Mouse (Mus musculus) liver, embryonic 14.5 days (tissue): ENCODE data around the gene Zfp704. TPM values are rescaled to one million over a fixed set of nuclear protein-coding genes. Genes with fewer than 3 reads are reported as not detected.

ENCODE experiments used
- ATAC-seq: fragments of 200-750 bp; cut with Nextera tagmentation; 2 replicates; pipeline ENCODE4 v1.8.0; 2017; ENCODE audit warnings: moderate number of reproducible peaks, mild to moderate bottlenecking, moderate library complexity; ENCODE audit not compliant: insufficient read depth
- DNase-seq, 3 experiments: peaks; one replicate each; pipeline ENCODE4 v3.0.0-alpha.2; 2012 to 2013; ENCODE audit warnings: low read depth in 3 of 3, low spot score in 3 of 3
- H3K27ac ChIP-seq: fragments of 300-500 bp; sonication (generic); 2 replicates; pipeline ENCODE4 v1.5.1; 2014; ENCODE audit warnings: moderate library complexity, mild to moderate bottlenecking, control low read depth, inconsistent platforms
- H3K27me3 ChIP-seq: fragments of 300-500 bp; sonication (generic); 2 replicates; pipeline ENCODE4 v1.6.1; 2014; ENCODE audit warnings: mild to moderate bottlenecking, low read length, moderate library complexity; ENCODE audit not compliant: control insufficient read depth, insufficient read depth
- H3K36me3 ChIP-seq: fragments of 300-500 bp; sonication (generic); replicated peaks from 2 replicates; pipeline ENCODE4 v1.6.1; 2014; ENCODE audit warnings: low read depth; ENCODE audit not compliant: control insufficient read depth, insufficient read depth
- H3K4me1 ChIP-seq, 2 experiments: fragments of 200-500 bp in 1 of 2; fragments of 300-500 bp in 1 of 2; sonication (generic) in 1 of 2; replicated peaks; 2 replicates each; pipeline ENCODE4 v1.6.1; 2012 to 2014; ENCODE audit warnings: antibody characterized with exemption in 1 of 2, inconsistent platforms in 1 of 2, low read length in 1 of 2; ENCODE audit not compliant: control insufficient read depth in 2 of 2, insufficient read depth in 2 of 2
- H3K4me2 ChIP-seq: fragments of 300-500 bp; sonication (generic); 2 replicates; pipeline ENCODE4 v1.6.1; 2014; ENCODE audit warnings: low read depth, mild to moderate bottlenecking, control low read depth, moderate library complexity
- H3K4me3 ChIP-seq, 2 experiments: fragments of 200-500 bp in 1 of 2; fragments of 300-500 bp in 1 of 2; sonication (generic) in 1 of 2; 2 replicates each; pipeline ENCODE4 v1.5.1; 2012 to 2014; ENCODE audit warnings: low read depth in 2 of 2, low read length in 2 of 2, mild to moderate bottlenecking in 2 of 2, control low read depth in 1 of 2, inconsistent platforms in 1 of 2, moderate library complexity in 1 of 2; ENCODE audit not compliant: insufficient read depth in 1 of 2
- H3K9ac ChIP-seq: fragments of 300-500 bp; sonication (generic); replicated peaks from 2 replicates; pipeline ENCODE4 v1.6.1; 2014; ENCODE audit warnings: mild to moderate bottlenecking, control low read depth, moderate library complexity
- H3K9me3 ChIP-seq: fragments of 300-500 bp; sonication (generic); 2 replicates; pipeline ENCODE4 v1.6.1; 2016; ENCODE audit warnings: low read length, mixed read lengths; ENCODE audit not compliant: control insufficient read depth
- CTCF ChIP-seq: IDR thresholded peaks from 2 replicates; pipeline ENCODE4 v1.5.1; 2016; ENCODE audit warnings: antibody characterized with exemption, low read depth, control low read depth
- EP300 ChIP-seq: IDR thresholded peaks from 2 replicates; pipeline ENCODE4 v1.6.1; 2016; ENCODE audit warnings: antibody characterized with exemption, low read depth
- WGBS: fragments of 180-500 bp; shearing (Covaris S2); extraction: QIAGEN DNeasy Blood & Tissue Kit; methylation state at CpG from one replicate; pipeline ENCODE4 v1.1.7; 2014; ENCODE audit not compliant: insufficient replicate concordance; 5-methylcytosine and 5-hydroxymethylcytosine counted together
- polyA plus RNA-seq, 2 experiments: library from polyadenylated mRNA; depleted of rRNA in 1 of 2; stranded (reverse) in 1 of 2; unstranded in 1 of 2; fragments of >200 nt; fragmentation: Nextera tagmentation in 1 of 2; extraction: Ambion mirVana in 1 of 2; gene quantifications; 2 replicates each; pipeline versions ENCODE4 v1.2.1 to v1.2.3; 2012 to 2014

Zfp704 gene
- polyA plus RNA-seq, 2 experiments: 0.94 to 1.1 TPM

GRCm38 (mm10) chr3:9425661-9426060 lies 184.2 kb downstream of the Zfp704 start:
- H3K27ac ChIP-seq: no peak overlapping the region
- WGBS: 70% methylated on average over 5 of the region's 5 CpGs

GRCm38 (mm10) chr3:9424637-9425036 lies 185.2 kb downstream of the Zfp704 start:
- no peaks in the 10 kb centered on the region for H3K9me3 ChIP-seq
- 69% methylated on average over 6 of the region's 6 CpGs for WGBS
- no peak for ATAC-seq
- DNase-seq: no peak
- no peaks in the 10 kb centered on the region for H3K4me1 ChIP-seq
- no peaks in the 10 kb centered on the region for H3K36me3 ChIP-seq
- H3K9ac ChIP-seq: no peak overlapping the region
- TF ChIP-seq EP300: no peak
- TF ChIP-seq CTCF: no peak
- H3K27me3 ChIP-seq: no peaks in the 10 kb centered on the region
- H3K27ac ChIP-seq: no peak overlapping the region
- H3K4me2 ChIP-seq: no peak overlapping the region
- no peak overlapping the region for H3K4me3 ChIP-seq

More at GRCm38 (mm10) chr3:9425661-9426060, 184.2 kb downstream of the Zfp704 start:
- Histone ChIP-seq H3K27me3 (no peaks in the 10 kb centered on the region), H3K9me3 (no peaks in the 10 kb centered on the region), H3K36me3 (no peaks in the 10 kb centered on the region), H3K4me3 (no peak overlapping the region), H3K4me2 (no peak overlapping the region), H3K9ac (no peak overlapping the region), H3K4me1 (no peaks in the 10 kb centered on the region)
- ATAC-seq: no peak
- no peak for TF ChIP-seq CTCF
- no peak for TF ChIP-seq EP300
- no peak for DNase-seq

- Histone ChIP-seq H3K27me3 (no peaks in the 10 kb centered on the region), H3K4me3 (no peak overlapping the region), H3K9ac (no peak overlapping the region), H3K27ac (no peak overlapping the region), H3K4me2 (no peak overlapping the region), H3K9me3 (no peaks in the 10 kb centered on the region), H3K36me3 (no peaks in the 10 kb centered on the region), H3K4me1 (no peaks in the 10 kb centered on the region)
- DNase-seq (no peak), ATAC-seq (no peak)
- WGBS: 70% methylated on average over 6 of the region's 6 CpGs
- TF ChIP-seq CTCF: no peak
Measured at GRCm38 (mm10) chr3:9423669-9424068, 186.2 kb downstream of the Zfp704 start.

GRCm38 (mm10) chr3:9408896-9409295 lies 201.0 kb downstream of the Zfp704 start:
- H3K9me3 ChIP-seq: no peaks in the 10 kb centered on the region
- no peak overlapping the region for H3K27ac ChIP-seq
- H3K4me3 ChIP-seq: no peak overlapping the region
- no peak for DNase-seq
- H3K9ac ChIP-seq: no peak overlapping the region
- TF ChIP-seq EP300: no peak
- TF ChIP-seq CTCF: no peak
- no peaks in the 10 kb centered on the region for H3K27me3 ChIP-seq
- H3K36me3 ChIP-seq: no peaks in the 10 kb centered on the region
- H3K4me1 ChIP-seq: peaks cover 0 to 20% of the 10 kb centered on the region in 2 experiments; a peak in 2 of 4 replicates
- no peak overlapping the region for H3K4me2 ChIP-seq
- no peak for ATAC-seq
- WGBS: 76% methylated on average over 4 of the region's 4 CpGs

- no peaks in the 10 kb centered on the region for H3K9me3 ChIP-seq
- no peak overlapping the region for H3K4me3 ChIP-seq
- TF ChIP-seq EP300 (no peak), CTCF (no peak)
- H3K27ac ChIP-seq: no peak overlapping the region
- WGBS: 71% methylated on average over 10 of the region's 10 CpGs
- H3K9ac ChIP-seq: no peak overlapping the region
- no peak overlapping the region for H3K4me2 ChIP-seq
- H3K27me3 ChIP-seq: no peaks in the 10 kb centered on the region
- H3K4me1 ChIP-seq: peaks cover 0 to 31% of the 10 kb centered on the region in 2 experiments; a peak in 3 of 4 replicates
- DNase-seq (no peak), ATAC-seq (no peak)
- no peaks in the 10 kb centered on the region for H3K36me3 ChIP-seq
Measured at GRCm38 (mm10) chr3:9407801-9408200, 202.1 kb downstream of the Zfp704 start.
